Mouse (Mus musculus): ENCODE data around the gene Kmt2c. TPM values are rescaled to one million over a fixed set of nuclear protein-coding genes. Genes with fewer than 3 reads are reported as not detected.

The Kmt2c gene
- polyA plus RNA-seq, 1 experiment from 2014 or later = 13.6 TPM

- Histone ChIP-seq H3K27me3 (ENCODE audit: control insufficient read depth, insufficient read depth, low read length) (no peaks in the 10 kb centered on the region), H3K9me3 (replicated peaks; ENCODE audit: control insufficient read depth, low read length) (no peaks in the 10 kb centered on the region), H3K36me3 (ENCODE audit: control insufficient read depth, insufficient read depth, low read length) (no peaks in the 10 kb centered on the region), H3K27ac (ENCODE audit: low read length) (no peak overlapping the region), H3K4me3 (replicated peaks; ENCODE audit: low read length) (no peak overlapping the region), H3K4me2 (ENCODE audit: low read depth, low read length) (no peak overlapping the region), H3K9ac (ENCODE audit: low read length) (no peak overlapping the region), H3K4me1 (ENCODE audit: control insufficient read depth, insufficient read depth, low read length) (no peaks in the 10 kb centered on the region)
- 76% methylated on average over 2 of the region's 2 CpGs for WGBS
- ATAC-seq (ENCODE audit: insufficient read depth, low FRiP score) = no peak
Measured at GRCm38 (mm10) chr5:25452691-25453090, 45.9 kb downstream of the Kmt2c start.

GRCm38 (mm10) chr5:25437508-25437907 lies 61.1 kb downstream of the Kmt2c start:
- H3K9ac ChIP-seq (ENCODE audit: low read length) = no peak overlapping the region
- H3K9me3 ChIP-seq (replicated peaks; ENCODE audit: control insufficient read depth, low read length) = no peaks in the 10 kb centered on the region
- ATAC-seq (ENCODE audit: insufficient read depth, low FRiP score) = no peak
- no peaks in the 10 kb centered on the region for H3K4me1 ChIP-seq (ENCODE audit: control insufficient read depth, insufficient read depth, low read length)
- no peaks in the 10 kb centered on the region for H3K36me3 ChIP-seq (ENCODE audit: control insufficient read depth, insufficient read depth, low read length)
- no peak overlapping the region for H3K4me2 ChIP-seq (ENCODE audit: low read depth, low read length)
- H3K4me3 ChIP-seq (replicated peaks; ENCODE audit: low read length) = no peak overlapping the region
- H3K27ac ChIP-seq (ENCODE audit: low read length) = no peak overlapping the region
- no peaks in the 10 kb centered on the region for H3K27me3 ChIP-seq (ENCODE audit: control insufficient read depth, insufficient read depth, low read length)
- 91% methylated on average over 1 of the region's 1 CpGs for WGBS

GRCm38 (mm10) chr5:25436081-25436480 lies 62.5 kb downstream of the Kmt2c start:
- H3K4me3 ChIP-seq (replicated peaks; ENCODE audit: low read length) = no peak overlapping the region
- no peaks in the 10 kb centered on the region for H3K9me3 ChIP-seq (replicated peaks; ENCODE audit: control insufficient read depth, low read length)
- WGBS = 8% methylated on average over 3 of the region's 3 CpGs
- H3K4me1 ChIP-seq (ENCODE audit: control insufficient read depth, insufficient read depth, low read length) = no peaks in the 10 kb centered on the region
- no peaks in the 10 kb centered on the region for H3K27me3 ChIP-seq (ENCODE audit: control insufficient read depth, insufficient read depth, low read length)
- H3K4me2 ChIP-seq (ENCODE audit: low read depth, low read length) = no peak overlapping the region
- H3K36me3 ChIP-seq (ENCODE audit: control insufficient read depth, insufficient read depth, low read length) = no peaks in the 10 kb centered on the region
- peak; percentile 17 for ATAC-seq (ENCODE audit: insufficient read depth, low FRiP score)
- no peak overlapping the region for H3K9ac ChIP-seq (ENCODE audit: low read length)
- H3K27ac ChIP-seq (ENCODE audit: low read length) = no peak overlapping the region

GRCm38 (mm10) chr5:25422576-25422975 lies 76.0 kb downstream of the Kmt2c start:
- Histone ChIP-seq H3K9me3 (replicated peaks; ENCODE audit: control insufficient read depth, low read length) (no peaks in the 10 kb centered on the region), H3K4me1 (ENCODE audit: control insufficient read depth, insufficient read depth, low read length) (no peaks in the 10 kb centered on the region), H3K9ac (ENCODE audit: low read length) (no peak overlapping the region), H3K27me3 (ENCODE audit: control insufficient read depth, insufficient read depth, low read length) (no peaks in the 10 kb centered on the region), H3K4me2 (ENCODE audit: low read depth, low read length) (no peak overlapping the region), H3K27ac (ENCODE audit: low read length) (no peak overlapping the region), H3K4me3 (replicated peaks; ENCODE audit: low read length) (no peak overlapping the region), H3K36me3 (ENCODE audit: control insufficient read depth, insufficient read depth, low read length) (no peaks in the 10 kb centered on the region)
- 69% methylated on average over 1 of the region's 1 CpGs for WGBS
- ATAC-seq (ENCODE audit: insufficient read depth, low FRiP score) = no peak

- H3K27me3 ChIP-seq (ENCODE audit: control insufficient read depth, insufficient read depth, low read length) = no peaks in the 10 kb centered on the region
- H3K4me1 ChIP-seq (ENCODE audit: control insufficient read depth, insufficient read depth, low read length) = no peaks in the 10 kb centered on the region
- H3K4me2 ChIP-seq (ENCODE audit: low read depth, low read length) = no peak overlapping the region
- no peak overlapping the region for H3K27ac ChIP-seq (ENCODE audit: low read length)
- no peak overlapping the region for H3K4me3 ChIP-seq (replicated peaks; ENCODE audit: low read length)
- WGBS = 39% methylated on average over 3 of the region's 3 CpGs
- no peak overlapping the region for H3K9ac ChIP-seq (ENCODE audit: low read length)
- no peaks in the 10 kb centered on the region for H3K9me3 ChIP-seq (replicated peaks; ENCODE audit: control insufficient read depth, low read length)
- no peak; the same call in 1 of the 2 replicates for ATAC-seq (ENCODE audit: insufficient read depth, low FRiP score)
- H3K36me3 ChIP-seq (ENCODE audit: control insufficient read depth, insufficient read depth, low read length) = no peaks in the 10 kb centered on the region
Measured at GRCm38 (mm10) chr5:25420601-25421000, 78.0 kb downstream of the Kmt2c start.

GRCm38 (mm10) chr5:25415382-25415781 lies 83.2 kb downstream of the Kmt2c start:
- Histone ChIP-seq H3K4me2 (ENCODE audit: low read depth, low read length) (no peak overlapping the region), H3K36me3 (ENCODE audit: control insufficient read depth, insufficient read depth, low read length) (no peaks in the 10 kb centered on the region), H3K9ac (ENCODE audit: low read length) (no peak overlapping the region), H3K27me3 (ENCODE audit: control insufficient read depth, insufficient read depth, low read length) (no peaks in the 10 kb centered on the region), H3K4me3 (replicated peaks; ENCODE audit: low read length) (no peak overlapping the region), H3K27ac (ENCODE audit: low read length) (no peak overlapping the region), H3K4me1 (ENCODE audit: control insufficient read depth, insufficient read depth, low read length) (no peaks in the 10 kb centered on the region), H3K9me3 (replicated peaks; ENCODE audit: control insufficient read depth, low read length) (no peaks in the 10 kb centered on the region)
- no peak for ATAC-seq (ENCODE audit: insufficient read depth, low FRiP score)

GRCm38 (mm10) chr5:25396727-25397126 lies 101.9 kb downstream of the Kmt2c start:
- peaks cover 9% of the 10 kb centered on the region; the same call in 1 of the 2 replicates for H3K36me3 ChIP-seq (ENCODE audit: control insufficient read depth, insufficient read depth, low read length)
- no peak overlapping the region for H3K4me2 ChIP-seq (ENCODE audit: low read depth, low read length)
- no peak overlapping the region for H3K9ac ChIP-seq (ENCODE audit: low read length)
- no peak overlapping the region for H3K27ac ChIP-seq (ENCODE audit: low read length)
- no peaks in the 10 kb centered on the region for H3K27me3 ChIP-seq (ENCODE audit: control insufficient read depth, insufficient read depth, low read length)
- no peaks in the 10 kb centered on the region for H3K4me1 ChIP-seq (ENCODE audit: control insufficient read depth, insufficient read depth, low read length)
- ATAC-seq (ENCODE audit: insufficient read depth, low FRiP score) = no peak
- WGBS = 94% methylated on average over 2 of the region's 2 CpGs
- no peaks in the 10 kb centered on the region for H3K9me3 ChIP-seq (replicated peaks; ENCODE audit: control insufficient read depth, low read length)
- no peak overlapping the region for H3K4me3 ChIP-seq (replicated peaks; ENCODE audit: low read length)

GRCm38 (mm10) chr5:25392655-25393054 lies 105.9 kb downstream of the Kmt2c start:
- 0 out of 2 replicates have a peak, but pooled peaks cover 4% of the 10 kb centered on the region for H3K36me3 ChIP-seq (ENCODE audit: control insufficient read depth, insufficient read depth, low read length)
- no peak overlapping the region for H3K9ac ChIP-seq (ENCODE audit: low read length)
- H3K4me1 ChIP-seq (ENCODE audit: control insufficient read depth, insufficient read depth, low read length) = no peaks in the 10 kb centered on the region
- ATAC-seq (ENCODE audit: insufficient read depth, low FRiP score) = no peak
- 52% methylated on average over 2 of the region's 2 CpGs for WGBS
- no peaks in the 10 kb centered on the region for H3K27me3 ChIP-seq (ENCODE audit: control insufficient read depth, insufficient read depth, low read length)
- no peak overlapping the region for H3K4me3 ChIP-seq (replicated peaks; ENCODE audit: low read length)
- H3K27ac ChIP-seq (ENCODE audit: low read length) = no peak overlapping the region
- H3K9me3 ChIP-seq (replicated peaks; ENCODE audit: control insufficient read depth, low read length) = no peaks in the 10 kb centered on the region
- H3K4me2 ChIP-seq (ENCODE audit: low read depth, low read length) = no peak overlapping the region

GRCm38 (mm10) chr5:25383581-25383980 lies 115.0 kb downstream of the Kmt2c start:
- no peaks in the 10 kb centered on the region for H3K9me3 ChIP-seq (replicated peaks; ENCODE audit: control insufficient read depth, low read length)
- no peak overlapping the region for H3K9ac ChIP-seq (ENCODE audit: low read length)
- no peaks in the 10 kb centered on the region for H3K4me1 ChIP-seq (ENCODE audit: control insufficient read depth, insufficient read depth, low read length)
- WGBS = 88% methylated on average over 11 of the region's 11 CpGs
- no peaks in the 10 kb centered on the region for H3K36me3 ChIP-seq (ENCODE audit: control insufficient read depth, insufficient read depth, low read length)
- H3K4me3 ChIP-seq (replicated peaks; ENCODE audit: low read length) = no peak overlapping the region
- no peak for ATAC-seq (ENCODE audit: insufficient read depth, low FRiP score)
- H3K4me2 ChIP-seq (ENCODE audit: low read depth, low read length) = no peak overlapping the region
- H3K27me3 ChIP-seq (ENCODE audit: control insufficient read depth, insufficient read depth, low read length) = no peaks in the 10 kb centered on the region
- no peak overlapping the region for H3K27ac ChIP-seq (ENCODE audit: low read length)

GRCm38 (mm10) chr5:25379188-25379587 lies 119.4 kb downstream of the Kmt2c start:
- no peak overlapping the region for H3K4me3 ChIP-seq (replicated peaks; ENCODE audit: low read length)
- H3K27me3 ChIP-seq (ENCODE audit: control insufficient read depth, insufficient read depth, low read length) = no peaks in the 10 kb centered on the region
- no peak for ATAC-seq (ENCODE audit: insufficient read depth, low FRiP score)
- H3K4me1 ChIP-seq (ENCODE audit: control insufficient read depth, insufficient read depth, low read length) = no peaks in the 10 kb centered on the region
- H3K27ac ChIP-seq (ENCODE audit: low read length) = no peak overlapping the region
- no peak overlapping the region for H3K9ac ChIP-seq (ENCODE audit: low read length)
- no peaks in the 10 kb centered on the region for H3K9me3 ChIP-seq (replicated peaks; ENCODE audit: control insufficient read depth, low read length)
- H3K4me2 ChIP-seq (ENCODE audit: low read depth, low read length) = no peak overlapping the region
- no peaks in the 10 kb centered on the region for H3K36me3 ChIP-seq (ENCODE audit: control insufficient read depth, insufficient read depth, low read length)

Data from stomach, embryonic 16.5 days (tissue).